Mouse (Mus musculus): ENCODE results near the gene Pdlim3. TPM values are rescaled to one million over a fixed set of nuclear protein-coding genes. Genes with fewer than 3 reads are reported as not detected.
A peak's percentile ranks its signal among the peaks of the same experiment; 100 is the strongest.

Pdlim3 gene
- total RNA-seq, 2 experiments from 2014 or later = 0.26 to 1.0 TPM

GRCm38 (mm10) chr8:45903659-45904058, 18.4 kb downstream of the Pdlim3 start:
- no peak for DNase-seq
- intact Hi-C loops (cut with DNase I) = no loop called here

- no peak for DNase-seq
- intact Hi-C loops (cut with DNase I) = no loop called here
Measured at GRCm38 (mm10) chr8:45905591-45906250, 20.5 kb downstream of the Pdlim3 start.

- intact Hi-C loops (cut with DNase I) = no loop called here
- no peak for DNase-seq
Measured at GRCm38 (mm10) chr8:45906251-45906619, 21.0 kb downstream of the Pdlim3 start.

GRCm38 (mm10) chr8:45913707-45914106, 28.4 kb downstream of the Pdlim3 start:
- no peak for DNase-seq
- intact Hi-C loops (cut with DNase I) = no loop called here

GRCm38 (mm10) chr8:45916496-45916895, 31.2 kb downstream of the Pdlim3 start:
- no peak for DNase-seq
- intact Hi-C loops (cut with DNase I) = no loop called here

GRCm38 (mm10) chr8:45917040-45917679, 31.9 kb downstream of the Pdlim3 start:
- no peak for DNase-seq
- intact Hi-C loops (cut with DNase I) = no loop called here

- DNase-seq = no peak
- intact Hi-C loops (cut with DNase I) = no loop called here
Measured at GRCm38 (mm10) chr8:45918891-45919290, 33.6 kb downstream of the Pdlim3 start.

- intact Hi-C loops (cut with DNase I) = no loop called here
- DNase-seq = no peak
Measured at GRCm38 (mm10) chr8:45920392-45920791, 35.1 kb downstream of the Pdlim3 start.

GRCm38 (mm10) chr8:45922116-45922515, 36.9 kb downstream of the Pdlim3 start:
- intact Hi-C loops (cut with DNase I) = no loop called here
- no peak for DNase-seq

GRCm38 (mm10) chr8:45934582-45935014, 49.3 kb downstream of the Pdlim3 start, which contains the start of gene Ccdc110:
Gene Ccdc110 (plus strand): TSS chr8:45934619.
- intact Hi-C loops (cut with DNase I) = loop anchor here (5.0 kb wide), 3 partner anchors 117 to 497 kb away; no protein-coding TSS in a partner anchor

GRCm38 (mm10) chr8:45936986-45937385, 51.7 kb downstream of the Pdlim3 start:
- DNase-seq = no peak
- intact Hi-C loops (cut with DNase I) = loop anchor here (5.0 kb wide), 1 partner anchor 500 kb away; no protein-coding TSS in a partner anchor

More at GRCm38 (mm10) chr8:45934582-45935014, 49.3 kb downstream of the Pdlim3 start, which contains the start of gene Ccdc110:
- peak; percentile 100 for DNase-seq

- intact Hi-C loops (cut with DNase I) = no loop called here
- no peak for DNase-seq
Measured at GRCm38 (mm10) chr8:45946283-45946682, 61.0 kb downstream of the Pdlim3 start.

GRCm38 (mm10) chr8:45950622-45951021, 65.4 kb downstream of the Pdlim3 start:
- intact Hi-C loops (cut with DNase I) = no loop called here
- no peak for DNase-seq

Other genes starting within 250 kb of the Pdlim3 start
- gene Ccdc110, start 49.2 kb downstream of the Pdlim3 start, total RNA-seq (2021) = 1 to 10 TPM; 1.1 to 1.2 TPM
- 1 to 10 TPM; 3.1 to 3.6 TPM for gene 1700029J07Rik, start 89.8 kb downstream of the Pdlim3 start, total RNA-seq (2021)
- gene Ufsp2, start 90.1 kb downstream of the Pdlim3 start, total RNA-seq (2021) = 10 to 100 TPM; 38.8 to 44.1 TPM
- gene Lrp2bp, start 113.8 kb downstream of the Pdlim3 start, total RNA-seq (2021) = under 1 TPM; 0.32 to 0.62 TPM
- 1 to 10 TPM; 5.0 to 8.0 TPM for gene Ankrd37, start 120.2 kb downstream of the Pdlim3 start, total RNA-seq (2021)